Mouse (Mus musculus): Measurements from ENCODE around the gene Zbtb42.

Gene Zbtb42

DNA sequence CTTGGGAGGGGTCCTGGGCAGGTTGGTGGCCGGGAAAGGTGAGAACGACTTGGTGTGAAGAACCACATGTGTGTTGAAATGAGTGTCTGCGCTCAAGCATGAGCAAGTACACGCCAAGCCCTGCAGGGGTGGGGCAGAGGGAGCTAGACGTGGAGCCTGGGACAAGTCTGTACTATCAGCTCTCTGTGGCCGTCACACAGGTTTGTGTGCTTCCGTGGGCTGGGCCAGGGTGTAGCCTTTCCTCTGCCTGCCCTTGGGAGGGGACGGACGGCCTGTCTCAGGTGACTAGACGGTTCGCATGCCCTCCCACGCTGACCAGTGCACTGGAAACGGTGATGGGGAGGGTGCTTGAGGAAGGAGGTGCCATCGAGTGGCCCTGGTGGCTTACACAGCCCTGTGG, 52.2 kb downstream of the Zbtb42 start:
- no peak for DNase-seq (ENCODE audit: low spot score)
